Mouse (Mus musculus) olfactory bulb, adult 2 months (tissue): ENCODE measurements around the gene Ube2e3.

Source experiments
- CTCF ChIP-seq: fragments of 200-500 bp; IDR thresholded peaks from 2 replicates; pipeline ENCODE4 v1.5.1; 2012; ENCODE audit warnings: low read depth, mild to moderate bottlenecking, low read length, moderate library complexity; ENCODE audit not compliant: insufficient read depth
- POLR2A ChIP-seq: fragments of 200-500 bp; IDR thresholded peaks from 2 replicates; pipeline ENCODE4 v1.6.1; 2012; ENCODE audit warnings: mild to moderate bottlenecking, low read depth, low read length, moderate library complexity; ENCODE audit not compliant: insufficient read depth

- TF ChIP-seq POLR2A (no peak), CTCF (no peak)
Measured at GRCm38 (mm10) chr2:78888190-78888589, 20.3 kb downstream of the Ube2e3 start.
